Mouse (Mus musculus) lung, postnatal 0 days (tissue): ENCODE measurements around the gene Pigf.

ENCODE experiments used
- CTCF ChIP-seq: IDR thresholded peaks from 2 replicates; pipeline ENCODE4 v1.5.1; 2016; ENCODE audit warnings: antibody characterized with exemption, mild to moderate bottlenecking
- EP300 ChIP-seq: IDR thresholded peaks from 2 replicates; pipeline ENCODE4 v1.6.1; 2016; ENCODE audit warnings: antibody characterized with exemption, mild to moderate bottlenecking, control low read depth

- no peak for TF ChIP-seq CTCF
- no peak for TF ChIP-seq EP300
Measured at GRCm38 (mm10) chr17:86986449-86987138, 38.6 kb downstream of the Pigf start.
